Mouse (Mus musculus) kidney, embryonic 14.5 days (tissue): Measurements from ENCODE around the gene Pla2g10. TPM values are rescaled to one million over a fixed set of nuclear protein-coding genes. Genes with fewer than 3 reads are reported as not detected.

ENCODE experiments used
- ATAC-seq: fragments of 200-750 bp; cut with Nextera tagmentation; 2 replicates; pipeline ENCODE4 v1.8.0; 2017; ENCODE audit warnings: moderate number of reproducible peaks, mild to moderate bottlenecking, moderate TSS enrichment, moderate library complexity; ENCODE audit not compliant: low FRiP score, low TSS enrichment
- H3K27ac ChIP-seq: fragments of 300-500 bp; sonication (generic); 2 replicates; pipeline ENCODE4 v1.5.1; 2014; ENCODE audit warnings: low read depth, mild to moderate bottlenecking, low read length, moderate library complexity, mixed read lengths
- H3K27me3 ChIP-seq: fragments of 300-500 bp; sonication (generic); 2 replicates; pipeline ENCODE4 v1.6.1; 2014; ENCODE audit warnings: mild to moderate bottlenecking, low read length; ENCODE audit not compliant: control insufficient read depth, insufficient read depth
- H3K36me3 ChIP-seq: fragments of 300-500 bp; sonication (generic); 2 replicates; pipeline ENCODE4 v1.6.1; 2014; ENCODE audit warnings: low read length, mixed read lengths; ENCODE audit not compliant: control insufficient read depth, insufficient read depth
- H3K4me1 ChIP-seq: fragments of 300-500 bp; sonication (generic); 2 replicates; pipeline ENCODE4 v1.6.1; 2014; ENCODE audit warnings: low read length, mixed read lengths; ENCODE audit not compliant: control insufficient read depth, insufficient read depth
- H3K4me2 ChIP-seq: fragments of 300-500 bp; sonication (generic); replicated peaks from 2 replicates; pipeline ENCODE4 v1.6.1; 2014; ENCODE audit warnings: low read depth, mild to moderate bottlenecking, low read length
- H3K4me3 ChIP-seq: fragments of 300-500 bp; sonication (generic); 2 replicates; pipeline ENCODE4 v1.5.1; 2014; ENCODE audit warnings: mild to moderate bottlenecking, low read length
- H3K9ac ChIP-seq: fragments of 300-500 bp; sonication (generic); 2 replicates; pipeline ENCODE4 v1.6.1; 2014; ENCODE audit warnings: low read depth, mild to moderate bottlenecking, low read length, moderate library complexity
- H3K9me3 ChIP-seq: fragments of 300-500 bp; sonication (generic); 2 replicates; pipeline ENCODE4 v1.6.1; 2016; ENCODE audit warnings: low read length; ENCODE audit not compliant: control insufficient read depth
- WGBS: fragments of 180-500 bp; shearing (Covaris S2); extraction: QIAGEN DNeasy Blood & Tissue Kit; methylation state at CpG from one replicate; pipeline ENCODE4 v1.1.7; 2014; 5-methylcytosine and 5-hydroxymethylcytosine counted together
- polyA plus RNA-seq: library from polyadenylated mRNA; unstranded; fragments of >200 nt; fragmentation: Nextera tagmentation; extraction: Ambion mirVana; gene quantifications from 2 replicates; pipeline ENCODE4 v1.2.1, GENCODE M21; 2014

Gene Pla2g10
- polyA plus RNA-seq, 1 experiment from 2014 or later: not detected

GRCm38 (mm10) chr16:13704676-13705075 is 26.1 kb downstream of the Pla2g10 start:
- 97% methylated on average over 10 of the region's 10 CpGs for WGBS
- Histone ChIP-seq H3K27me3 (no peaks in the 10 kb centered on the region), H3K4me3 (no peak overlapping the region), H3K27ac (no peak overlapping the region), H3K9ac (no peak overlapping the region), H3K36me3 (peaks cover 25% of the 10 kb centered on the region), H3K4me2 (no peak overlapping the region), H3K9me3 (no peaks in the 10 kb centered on the region), H3K4me1 (no peaks in the 10 kb centered on the region)
- no peak for ATAC-seq

DNA sequence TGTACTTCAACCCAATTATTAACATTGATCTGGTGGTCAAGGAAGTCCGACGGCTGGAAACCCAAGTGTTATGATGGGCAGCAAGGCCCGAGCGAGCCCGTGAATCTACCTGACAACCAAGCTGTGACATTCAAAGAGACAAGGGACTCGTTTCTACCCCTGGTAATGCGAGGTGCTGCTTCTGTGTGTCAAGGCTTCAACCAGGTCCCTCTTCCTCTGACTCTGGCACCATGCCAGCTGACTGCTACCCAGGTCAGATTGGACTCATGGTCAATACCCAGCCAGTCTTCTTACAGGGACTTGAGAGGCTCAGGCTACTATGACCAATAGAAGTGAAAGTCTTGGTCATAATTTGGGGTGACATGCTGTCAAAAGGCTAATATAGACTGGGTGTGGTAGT is 28.6 kb downstream of the Pla2g10 start:
- no peak overlapping the region for H3K4me3 ChIP-seq
- H3K9me3 ChIP-seq: no peaks in the 10 kb centered on the region
- no peak overlapping the region for H3K9ac ChIP-seq
- H3K27me3 ChIP-seq: no peaks in the 10 kb centered on the region
- no peak overlapping the region for H3K27ac ChIP-seq
- peaks cover 46% of the 10 kb centered on the region for H3K36me3 ChIP-seq
- no peaks in the 10 kb centered on the region for H3K4me1 ChIP-seq
- H3K4me2 ChIP-seq: no peak overlapping the region
- 95% methylated on average over 7 of the region's 7 CpGs for WGBS
- ATAC-seq: no peak

GRCm38 (mm10) chr16:13698998-13699397 is 31.8 kb downstream of the Pla2g10 start:
- no peak for ATAC-seq
- H3K9ac ChIP-seq: no peak overlapping the region
- no peaks in the 10 kb centered on the region for H3K9me3 ChIP-seq

GRCm38 (mm10) chr16:13678601-13679319 is 52.0 kb downstream of the Pla2g10 start:
- H3K4me1 ChIP-seq: no peaks in the 10 kb centered on the region
- WGBS: 87% methylated on average over 3 of the region's 3 CpGs

More at GRCm38 (mm10) chr16:13698998-13699397, 31.8 kb downstream of the Pla2g10 start:
- Histone ChIP-seq H3K36me3 (peaks cover 64% of the 10 kb centered on the region), H3K4me1 (no peaks in the 10 kb centered on the region), H3K4me3 (no peak overlapping the region), H3K27ac (no peak overlapping the region), H3K27me3 (no peaks in the 10 kb centered on the region), H3K4me2 (no peak overlapping the region)
- 88% methylated on average over 7 of the region's 7 CpGs for WGBS

GRCm38 (mm10) chr16:13674511-13674910 is 56.3 kb downstream of the Pla2g10 start:
- no peak for ATAC-seq
- no peak overlapping the region for H3K4me2 ChIP-seq
- no peak overlapping the region for H3K9ac ChIP-seq
- H3K27ac ChIP-seq: no peak overlapping the region
- no peak overlapping the region for H3K4me3 ChIP-seq
- H3K9me3 ChIP-seq: no peaks in the 10 kb centered on the region
- H3K4me1 ChIP-seq: peaks cover 6% of the 10 kb centered on the region; the same call in 1 of the 2 replicates
- H3K36me3 ChIP-seq: peaks cover 26% of the 10 kb centered on the region
- no peaks in the 10 kb centered on the region for H3K27me3 ChIP-seq
- WGBS: 86% methylated on average over 3 of the region's 3 CpGs

More at GRCm38 (mm10) chr16:13678601-13679319, 52.0 kb downstream of the Pla2g10 start:
- Histone ChIP-seq H3K27me3 (no peaks in the 10 kb centered on the region), H3K9me3 (no peaks in the 10 kb centered on the region), H3K27ac (no peak overlapping the region), H3K36me3 (peaks cover 26% of the 10 kb centered on the region), H3K4me2 (no peak overlapping the region), H3K4me3 (no peak overlapping the region), H3K9ac (no peak overlapping the region)
- no peak for ATAC-seq

GRCm38 (mm10) chr16:13673114-13673513 is 57.7 kb downstream of the Pla2g10 start:
- no peak overlapping the region for H3K27ac ChIP-seq
- H3K4me1 ChIP-seq: peaks cover 6% of the 10 kb centered on the region; the same call in 1 of the 2 replicates
- WGBS: 84% methylated on average over 5 of the region's 5 CpGs
- H3K4me3 ChIP-seq: peak overlapping the region; percentile 97; the same call in 1 of the 2 replicates
- H3K9ac ChIP-seq: no peak overlapping the region; the same call in 1 of the 2 replicates
- no peak for ATAC-seq
- no peaks in the 10 kb centered on the region for H3K9me3 ChIP-seq
- no peaks in the 10 kb centered on the region for H3K27me3 ChIP-seq
- peaks cover 21% of the 10 kb centered on the region for H3K36me3 ChIP-seq
- peak overlapping the region; percentile 75 for H3K4me2 ChIP-seq

GRCm38 (mm10) chr16:13672386-13672898 is 58.3 kb downstream of the Pla2g10 start:
- Histone ChIP-seq H3K4me3 (peak overlapping the region; percentile 97), H3K9ac (peak overlapping the region; percentile 79), H3K27ac (peak overlapping the region; percentile 38; the same call in 1 of the 2 replicates), H3K36me3 (peaks cover 14% of the 10 kb centered on the region), H3K4me2 (peak overlapping the region; percentile 75), H3K4me1 (peaks cover 6% of the 10 kb centered on the region; the same call in 1 of the 2 replicates), H3K9me3 (no peaks in the 10 kb centered on the region), H3K27me3 (no peaks in the 10 kb centered on the region)
- ATAC-seq: peak; percentile 41
- 2% methylated on average over 20 of the region's 20 CpGs for WGBS

GRCm38 (mm10) chr16:13671685-13672385 is 58.9 kb downstream of the Pla2g10 start, which contains the start of the genes Bfar and 3110001I22Rik:
Bfar (plus strand) TSS chr16:13671858.
3110001I22Rik (plus strand) TSS chr16:13671929.
- H3K27me3 ChIP-seq: no peaks in the 10 kb centered on the region
- H3K36me3 ChIP-seq: peaks cover 8% of the 10 kb centered on the region
- peak within 1 kb of the TSS; percentile 88 for H3K27ac ChIP-seq
- ATAC-seq: peak; percentile 92
- H3K9ac ChIP-seq: peak within 1 kb of the TSS; percentile 79
- H3K4me2 ChIP-seq: peak within 1 kb of the TSS; percentile 75
- peak within 1 kb of the TSS; percentile 97 for H3K4me3 ChIP-seq
- no peaks in the 10 kb centered on the region for H3K9me3 ChIP-seq
- WGBS: under 1% methylated on average over 52 of the region's 54 CpGs
- H3K4me1 ChIP-seq: peaks cover 6% of the 10 kb centered on the region; the same call in 1 of the 2 replicates
